Mouse (Mus musculus): ENCODE measurements around the gene Arhgef40.

Gene Arhgef40

GRCm38 (mm10) chr14:51984247-51985231, at the start of gene Arhgef40:
TSS of gene Arhgef40 (plus strand) at chr14:51984719.
- DNase-seq, result peak; percentile 52

GRCm38 (mm10) chr14:51939005-51939404, 45.5 kb upstream of the Arhgef40 start:
- DNase-seq, result no peak

- DNase-seq, result no peak
Observed at GRCm38 (mm10) chr14:51940944-51941560, 43.5 kb upstream of the Arhgef40 start.

- no peak for DNase-seq
Observed at GRCm38 (mm10) chr14:51941577-51941976, 42.9 kb upstream of the Arhgef40 start.

GRCm38 (mm10) chr14:51942236-51942635, 42.3 kb upstream of the Arhgef40 start:
- no peak for DNase-seq

GRCm38 (mm10) chr14:51943336-51943735, 41.2 kb upstream of the Arhgef40 start:
- no peak for DNase-seq

GRCm38 (mm10) chr14:51960316-51960715, 24.2 kb upstream of the Arhgef40 start:
- no peak for DNase-seq

- DNase-seq, result no peak
Observed at GRCm38 (mm10) chr14:51967400-51967799, 17.1 kb upstream of the Arhgef40 start.

- no peak for DNase-seq
Observed at GRCm38 (mm10) chr14:51979252-51979651, 5.3 kb upstream of the Arhgef40 start.

GRCm38 (mm10) chr14:51983251-51983650, 1.3 kb upstream of the Arhgef40 start:
- DNase-seq, result no peak

GRCm38 (mm10) chr14:51983855-51984246, 668 bp upstream of the Arhgef40 start:
- DNase-seq, result no peak

GRCm38 (mm10) chr14:51985301-51986152, 1.0 kb downstream of the Arhgef40 start:
- peak; percentile 38 for DNase-seq

- no peak for DNase-seq
Observed at GRCm38 (mm10) chr14:51986153-51986505, 1.6 kb downstream of the Arhgef40 start.

GRCm38 (mm10) chr14:51987177-51987576, 2.7 kb downstream of the Arhgef40 start:
- DNase-seq, result no peak

- DNase-seq, result no peak
Observed at GRCm38 (mm10) chr14:51988731-51989130, 4.2 kb downstream of the Arhgef40 start.

- DNase-seq, result no peak
Observed at GRCm38 (mm10) chr14:51989461-51989970, 5.0 kb downstream of the Arhgef40 start.

- DNase-seq, result no peak
Observed at GRCm38 (mm10) chr14:51994453-51994852, 9.9 kb downstream of the Arhgef40 start.

- no peak for DNase-seq
Observed at GRCm38 (mm10) chr14:51995219-51995871, 10.8 kb downstream of the Arhgef40 start.

GRCm38 (mm10) chr14:51996231-51996841, 11.8 kb downstream of the Arhgef40 start:
- DNase-seq, result no peak

GRCm38 (mm10) chr14:51996866-51997265, 12.3 kb downstream of the Arhgef40 start:
- DNase-seq, result peak; percentile 26

GRCm38 (mm10) chr14:51997483-51997882, 13.0 kb downstream of the Arhgef40 start:
- DNase-seq, result no peak

GRCm38 (mm10) chr14:52003981-52004495, 19.5 kb downstream of the Arhgef40 start:
- DNase-seq, result no peak
